Mouse (Mus musculus) adrenal gland, adult 2 months (tissue): Measurements from ENCODE around the gene Slc15a5. TPM values are rescaled to one million over a fixed set of nuclear protein-coding genes. Genes with fewer than 3 reads are reported as not detected.

ENCODE experiments used
- DNase-seq: peaks from one replicate; pipeline ENCODE4 v3.0.0; 2021
- polyA plus RNA-seq: library from polyadenylated mRNA; depleted of rRNA; stranded (reverse); fragments of >200 nt; gene quantifications from 2 replicates; pipeline ENCODE4 v1.2.3, GENCODE M21; 2012
- total RNA-seq, 2 experiments: library from RNA; stranded (reverse); gene quantifications; 2 replicates each; pipeline ENCODE4 v1.2.3; 2021

The Slc15a5 gene
- total and polyA plus RNA-seq, 3 experiments = 0.62 to 4.6 (median 0.94) TPM

DNA sequence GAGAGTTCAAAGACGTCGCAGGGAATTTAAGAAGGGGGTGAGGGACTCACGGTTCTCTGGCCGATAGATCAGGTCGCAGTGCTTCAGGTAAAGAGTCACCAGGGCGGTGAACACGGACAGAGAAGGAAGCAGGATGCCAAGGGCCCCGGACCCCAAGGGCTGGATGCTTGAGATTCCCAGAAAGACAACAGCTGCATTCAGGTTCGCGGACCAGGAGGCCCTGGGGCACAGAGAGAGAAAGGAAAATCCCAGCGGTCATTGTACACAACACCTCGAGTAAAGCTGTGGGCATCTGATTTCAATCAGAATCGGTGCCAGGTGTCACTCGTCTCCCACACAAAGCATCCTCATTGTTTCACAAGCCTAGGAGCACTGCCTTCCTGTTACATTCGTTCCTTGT, 24.1 kb downstream of the Slc15a5 start:
- DNase-seq = no peak

DNA sequence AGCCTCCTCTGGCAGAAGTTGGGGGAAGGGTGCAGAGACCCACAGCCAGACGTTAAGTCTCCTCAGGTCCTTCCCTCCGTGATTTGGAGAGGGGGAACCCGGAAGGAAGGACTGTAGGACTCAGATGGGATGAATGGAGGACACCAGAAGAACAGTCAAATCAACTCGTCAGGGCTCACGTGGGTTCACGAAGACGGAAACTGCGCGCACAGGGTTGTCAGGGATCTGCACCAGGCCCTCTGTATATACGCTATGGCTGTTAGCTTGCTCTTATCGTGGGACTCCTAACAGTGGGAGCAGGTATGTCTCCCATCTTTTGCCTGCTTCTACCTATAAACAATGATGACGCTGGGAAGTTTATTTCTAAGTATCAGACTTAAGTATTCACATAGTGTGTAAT, 24.8 kb downstream of the Slc15a5 start:
- no peak for DNase-seq

DNA sequence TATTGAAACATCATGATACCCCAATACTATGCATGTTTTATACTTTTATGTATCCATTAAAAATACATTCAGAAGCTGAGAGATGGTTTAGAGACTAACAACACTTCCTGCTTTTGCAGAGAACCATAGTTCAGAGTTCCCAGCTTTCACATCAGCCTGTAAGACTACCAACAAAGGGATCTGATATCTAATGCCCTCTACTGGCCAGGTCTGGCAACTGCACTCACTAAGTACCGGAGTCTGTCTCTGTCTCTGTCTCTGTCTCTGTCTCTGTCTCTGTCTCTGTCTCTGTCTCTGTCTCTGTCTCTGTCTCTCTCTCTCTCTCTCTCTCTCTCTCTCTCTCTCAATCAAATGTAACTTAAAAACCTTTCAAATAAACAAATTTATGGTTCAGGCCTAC, 25.6 kb downstream of the Slc15a5 start:
- peak; percentile 13 for DNase-seq

DNA sequence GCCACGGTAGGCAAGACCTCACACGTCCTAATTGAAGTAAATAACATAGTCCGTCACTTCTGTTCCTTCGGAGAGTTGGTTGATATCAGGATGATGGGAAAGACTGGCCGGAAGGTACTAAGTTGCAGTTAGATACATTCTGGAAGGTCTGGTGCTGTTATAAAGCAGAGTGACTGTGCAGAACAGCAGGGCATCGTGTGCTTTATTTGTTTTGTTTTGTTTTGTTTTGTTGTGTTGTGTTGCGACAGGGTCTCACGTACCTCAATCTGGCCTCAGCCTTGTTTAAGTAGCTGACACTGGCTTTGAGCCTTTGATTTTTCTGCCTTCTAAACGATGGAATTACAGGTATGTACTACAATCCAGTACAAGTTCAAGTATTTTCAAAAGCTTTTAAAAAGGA, 26.0 kb downstream of the Slc15a5 start:
- no peak for DNase-seq

DNA sequence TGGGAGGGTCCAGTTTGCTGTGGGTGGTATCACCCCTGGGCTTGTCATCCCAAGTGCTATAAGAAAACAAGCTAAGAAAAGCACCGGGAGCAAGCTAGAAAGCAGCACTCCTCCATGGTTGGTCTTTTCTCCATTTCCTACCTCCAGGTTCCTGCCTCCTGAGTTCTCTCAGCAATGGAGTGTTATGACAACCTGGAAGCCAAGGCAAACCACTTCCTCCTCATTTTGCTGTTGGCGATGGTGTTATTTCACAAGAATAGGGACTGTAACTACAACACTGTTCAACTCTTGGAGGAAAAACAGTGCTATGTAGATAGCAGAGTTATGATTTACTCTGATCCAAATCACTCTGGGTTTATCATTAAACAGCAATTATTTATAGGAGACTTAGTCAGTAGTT, 34.4 kb downstream of the Slc15a5 start:
- no peak for DNase-seq

DNA sequence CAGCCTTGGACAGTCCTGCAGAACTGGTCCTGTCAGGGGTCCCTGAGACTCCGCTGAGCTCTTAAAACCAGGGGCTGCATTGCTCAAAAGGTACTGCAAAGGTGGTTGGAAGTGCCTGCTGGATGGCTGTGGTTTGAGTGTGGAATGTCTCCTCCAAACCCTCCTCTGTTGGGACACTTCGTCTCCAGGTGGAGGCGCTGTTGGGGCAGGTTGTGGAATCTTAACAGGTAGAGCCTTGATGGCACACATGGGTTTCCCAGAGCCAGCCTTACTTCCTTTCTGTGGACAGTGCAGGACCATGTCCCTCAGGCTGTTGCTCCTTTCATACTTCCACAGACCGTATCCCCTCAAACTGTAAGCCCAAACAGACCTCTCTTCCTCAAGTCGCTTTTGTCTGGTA, 36.8 kb downstream of the Slc15a5 start:
- no peak for DNase-seq

DNA sequence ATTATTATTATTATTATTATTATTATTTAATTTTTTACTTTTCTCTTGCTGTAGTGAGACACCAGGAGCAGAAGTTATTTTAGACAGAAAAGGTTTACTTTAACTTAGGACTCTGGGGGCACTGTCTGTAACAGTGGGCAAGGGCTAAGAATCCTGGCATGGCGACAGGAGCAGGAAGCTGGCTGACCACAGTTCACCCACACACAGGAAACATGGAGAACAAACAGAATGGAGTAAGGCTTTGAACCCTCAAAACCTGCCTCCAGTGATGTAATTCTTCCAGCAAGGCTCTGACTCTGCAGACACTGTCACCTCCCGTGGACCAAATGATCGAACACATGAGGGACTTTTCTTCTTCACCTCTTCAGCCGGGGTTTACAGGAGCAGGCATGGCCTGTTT, 37.9 kb downstream of the Slc15a5 start:
- no peak for DNase-seq

DNA sequence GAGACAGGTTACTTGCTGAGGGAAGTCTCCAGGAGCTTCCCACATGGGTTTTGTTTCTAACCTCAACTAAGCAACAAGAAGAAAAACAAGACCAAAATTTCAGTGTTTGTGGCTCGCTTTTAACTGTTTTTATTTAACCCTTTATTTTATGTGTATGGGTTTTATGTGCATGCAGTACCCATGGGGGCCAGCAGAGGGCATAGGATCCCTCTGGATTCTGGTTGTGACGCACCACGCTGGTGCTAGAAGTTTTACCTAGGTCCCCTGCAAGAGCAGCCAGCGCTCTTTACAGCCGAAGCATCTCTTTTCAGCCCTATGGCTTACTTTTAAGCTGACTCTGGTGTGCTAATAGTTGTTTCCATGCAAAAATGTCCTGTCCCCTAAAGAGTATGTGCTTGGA, 42.1 kb downstream of the Slc15a5 start:
- DNase-seq = no peak

DNA sequence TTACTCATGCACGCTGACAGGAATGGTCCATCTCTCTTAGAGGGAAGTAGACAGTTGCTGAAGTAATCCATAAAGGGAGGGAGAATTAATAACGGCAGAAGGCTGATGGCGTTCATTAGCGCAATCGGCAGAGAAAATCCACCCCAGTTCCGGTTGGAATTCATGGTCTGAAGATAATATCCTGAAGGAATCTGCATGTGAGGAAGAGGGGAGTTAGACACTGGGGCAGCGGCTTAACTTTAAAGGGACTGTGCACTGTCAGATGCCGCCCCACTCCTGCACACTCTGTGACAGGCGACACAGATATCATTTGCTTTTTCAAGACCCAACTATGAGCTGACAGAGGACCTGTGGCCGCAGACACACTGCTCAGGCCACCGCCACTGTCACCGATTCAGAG, 42.8 kb downstream of the Slc15a5 start:
- no peak for DNase-seq

DNA sequence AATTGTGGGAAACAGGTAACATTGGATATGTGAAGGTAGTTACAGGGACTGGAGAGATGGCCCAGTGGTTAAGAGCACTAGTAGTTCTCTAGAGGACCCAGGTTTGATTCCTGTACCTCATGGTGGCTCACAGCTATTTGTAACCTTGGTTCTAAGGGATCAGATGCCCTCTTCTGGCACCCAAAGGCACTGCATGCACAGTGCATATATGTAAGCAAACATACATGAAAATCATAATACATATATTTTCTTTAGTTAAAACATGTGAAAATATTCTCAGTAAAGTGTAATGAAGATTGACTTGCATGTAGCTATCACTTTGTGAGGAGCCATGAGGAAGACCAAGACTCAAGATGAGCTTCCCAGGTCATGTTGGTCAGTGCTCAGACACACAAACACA, 62.8 kb downstream of the Slc15a5 start:
- no peak for DNase-seq

DNA sequence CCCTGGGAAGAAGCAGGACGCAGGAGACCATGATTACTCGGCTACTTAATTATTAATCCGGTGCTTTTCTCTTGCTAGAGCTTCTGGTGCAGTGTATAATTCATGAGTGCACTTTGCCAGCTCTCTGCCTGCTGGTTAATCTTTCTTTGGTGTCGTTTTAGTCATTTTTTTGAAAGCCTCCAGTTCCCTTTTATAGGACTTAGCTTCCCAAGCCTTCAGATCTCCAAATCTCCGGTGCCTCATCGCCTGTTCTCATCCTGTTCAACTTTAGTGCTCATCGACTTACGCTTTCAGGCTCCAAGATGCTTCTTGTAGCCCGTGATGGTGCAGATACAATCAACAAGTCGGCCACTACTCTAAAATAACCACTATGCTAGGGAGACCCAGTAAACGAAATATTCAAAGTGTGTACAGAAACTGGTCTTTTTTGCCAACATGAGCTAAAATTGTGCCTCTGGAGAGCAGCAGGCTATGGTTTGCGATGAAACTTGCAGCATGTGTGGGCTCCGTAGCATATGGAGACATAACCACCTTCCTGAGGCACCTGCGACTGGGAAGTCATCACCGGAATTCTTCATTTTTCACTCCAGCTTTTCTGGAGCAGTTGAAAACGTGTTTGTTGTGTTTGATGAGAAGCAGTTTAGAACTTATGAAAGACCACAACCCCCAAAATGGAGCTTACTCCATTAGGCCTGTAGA, 64.6 kb downstream of the Slc15a5 start:
- no peak for DNase-seq

DNA sequence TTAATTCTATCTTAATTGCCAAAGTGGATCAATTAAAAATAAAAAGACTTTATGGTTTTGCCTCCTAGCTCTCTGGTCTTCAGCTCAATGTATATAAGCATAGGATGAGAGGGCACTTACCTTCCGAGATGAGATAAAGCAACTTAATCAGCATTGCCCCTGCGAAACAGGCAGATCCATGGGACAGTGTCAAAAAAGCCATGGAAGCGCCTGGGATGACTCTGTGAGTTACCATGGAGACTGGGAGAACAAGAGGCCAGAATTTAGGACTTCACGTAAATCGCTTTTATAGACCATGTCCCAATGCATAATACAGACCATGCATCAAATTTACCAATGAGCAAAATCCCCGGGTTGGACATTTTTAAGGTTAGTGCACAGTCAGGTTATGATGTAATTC, 67.8 kb downstream of the Slc15a5 start:
- DNase-seq = no peak

DNA sequence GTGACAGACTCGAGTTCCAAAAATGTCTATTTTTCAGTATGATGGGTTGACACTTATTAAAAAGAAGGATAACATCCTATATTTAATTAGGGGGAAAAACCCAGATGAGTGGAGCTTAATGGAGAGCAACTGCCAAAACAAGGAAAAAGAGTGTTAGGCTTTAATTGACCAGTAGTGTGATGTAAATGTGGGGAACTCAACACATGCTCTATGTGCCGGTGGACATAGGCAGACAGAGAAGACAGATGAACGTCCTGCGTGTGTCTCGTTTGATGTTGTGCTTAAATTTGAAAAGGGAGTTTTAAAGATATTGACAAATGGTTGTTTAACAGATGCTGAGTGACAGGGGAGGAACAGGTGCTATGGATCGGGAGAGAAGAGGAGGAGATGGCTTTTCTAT, 72.0 kb downstream of the Slc15a5 start:
- DNase-seq = no peak

DNA sequence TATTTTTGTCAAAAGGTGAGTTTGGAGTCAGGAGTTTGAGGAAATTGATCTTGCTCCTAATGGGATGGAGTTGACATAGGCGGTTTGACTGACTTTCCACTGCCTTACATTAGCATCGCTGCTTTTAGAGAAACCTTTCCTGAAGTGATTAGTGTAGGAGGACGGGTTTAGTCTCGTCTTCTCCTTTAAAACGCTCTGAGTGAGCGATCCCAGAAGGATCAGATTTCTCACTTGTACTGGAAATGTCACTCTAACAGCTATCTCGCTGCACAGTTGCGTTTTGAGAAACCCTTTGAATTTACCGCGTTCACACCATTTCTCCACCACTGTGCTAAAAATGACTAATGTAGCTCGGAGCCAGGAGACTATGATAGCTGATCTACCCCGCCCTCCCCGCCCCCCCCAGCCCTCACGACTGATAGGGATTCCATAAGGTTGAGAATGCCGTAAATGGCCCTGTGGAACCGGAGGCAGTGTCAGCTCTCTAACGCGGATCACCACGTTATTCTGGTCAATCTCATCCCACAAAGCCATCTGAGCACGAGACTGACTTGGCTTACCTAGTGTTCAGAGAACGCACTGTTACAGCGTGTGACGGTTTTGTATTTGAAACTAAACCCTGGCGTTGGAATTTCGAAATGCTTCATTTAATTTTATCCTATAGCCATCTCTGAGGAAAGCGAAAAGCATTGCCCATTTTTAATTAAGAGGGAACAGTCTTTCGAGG, 73.0 kb downstream of the Slc15a5 start:
- no peak for DNase-seq

DNA sequence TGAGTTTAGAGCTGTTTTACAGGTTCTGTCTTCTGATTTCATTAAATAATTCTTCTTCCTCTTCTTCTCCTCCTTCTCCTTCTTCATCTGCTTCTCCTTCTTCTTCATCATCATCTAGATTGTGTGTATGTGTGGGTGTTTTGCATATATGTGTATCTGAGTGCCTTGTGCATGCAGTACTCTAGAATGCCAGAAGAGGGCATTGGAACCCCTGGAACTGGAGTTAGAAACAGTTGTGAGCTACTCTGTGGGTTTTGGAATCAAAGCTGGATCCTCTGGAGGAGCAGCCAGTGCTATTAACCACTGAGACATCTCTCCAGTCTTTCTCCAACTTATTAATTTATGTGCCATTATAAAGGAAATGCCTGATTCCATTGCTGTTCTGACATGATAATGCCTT, 89.9 kb downstream of the Slc15a5 start:
- DNase-seq = peak; percentile 3

DNA sequence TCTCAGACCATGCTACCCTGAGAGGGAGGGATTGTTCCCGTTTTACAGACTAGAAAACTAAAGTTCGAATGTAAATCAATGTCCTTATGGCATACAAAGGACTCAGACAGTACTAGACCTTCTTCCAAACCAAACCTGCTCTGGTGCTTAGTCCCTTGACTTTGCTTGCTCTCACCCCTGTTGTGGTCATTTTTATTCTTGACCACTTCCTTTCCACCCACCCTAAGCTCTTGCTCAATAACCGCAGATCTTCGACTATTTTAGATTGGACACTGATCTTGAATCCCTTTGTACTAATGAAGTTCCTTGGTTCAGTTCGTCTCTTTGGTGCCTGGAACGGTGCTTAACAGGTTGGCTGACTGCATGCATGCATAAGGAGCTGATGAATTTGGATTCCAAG, 94.5 kb downstream of the Slc15a5 start:
- no peak for DNase-seq

DNA sequence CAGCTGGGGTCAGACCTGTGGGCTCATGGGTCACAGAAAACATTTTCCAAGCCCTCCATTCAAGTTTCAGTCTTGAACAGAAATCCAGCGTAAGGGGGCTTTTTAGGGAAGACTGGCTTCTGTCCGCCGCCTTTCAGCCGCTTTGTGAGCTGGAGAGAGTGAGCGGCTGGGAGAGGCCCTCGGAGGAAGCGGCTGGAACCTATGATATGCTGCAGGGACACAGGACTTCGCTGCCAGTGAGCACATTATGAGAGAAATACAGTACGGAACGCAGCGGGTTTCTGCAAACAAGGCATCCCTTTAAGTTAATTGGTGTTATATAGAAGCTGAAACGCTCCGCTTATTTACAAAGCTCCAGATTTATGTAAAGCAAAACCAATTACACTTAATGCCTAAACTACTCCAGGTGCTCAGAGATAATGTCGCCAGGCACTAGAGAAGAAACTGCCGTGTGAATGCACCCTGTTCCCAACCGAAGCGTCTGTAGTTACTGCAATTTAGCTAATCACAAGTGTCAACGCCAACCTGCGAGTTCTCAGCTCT, 97.5 kb downstream of the Slc15a5 start:
- DNase-seq = no peak

DNA sequence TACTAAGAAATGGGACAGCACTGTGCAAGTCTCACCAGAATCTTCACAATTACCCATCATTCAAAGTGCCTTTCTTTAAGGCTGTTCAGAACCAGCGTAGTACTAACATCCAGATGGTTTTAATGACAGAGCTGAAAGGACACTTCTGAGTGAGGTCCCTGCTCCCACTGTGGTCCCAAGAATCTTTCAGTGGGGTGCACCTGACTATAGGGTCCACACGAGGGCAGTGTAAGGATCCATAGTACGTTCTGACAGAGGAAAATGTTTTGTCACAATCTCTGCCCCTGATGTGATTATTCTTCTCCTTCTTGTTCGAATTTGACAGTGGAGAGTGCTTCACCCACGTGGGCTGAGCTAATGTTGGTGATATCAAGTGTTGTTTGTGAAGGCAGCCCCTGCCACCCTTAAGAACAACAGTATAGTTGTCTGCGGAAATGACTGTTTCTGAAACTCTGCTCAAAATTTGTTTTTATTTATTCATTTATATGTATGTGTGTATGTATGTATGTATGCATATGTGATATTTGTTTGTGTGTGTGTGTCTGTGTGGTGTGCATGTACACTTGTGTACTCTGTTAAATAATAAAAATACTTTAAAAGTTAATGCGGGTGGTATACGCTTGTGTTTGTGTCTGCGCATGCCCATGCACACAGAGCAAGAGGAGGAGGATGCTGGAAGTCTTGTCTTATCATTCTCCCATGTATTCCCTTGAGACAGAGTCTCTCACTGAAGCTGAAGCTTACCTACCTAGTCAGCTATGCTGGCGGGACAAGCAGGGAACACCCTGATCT, 98.6 kb downstream of the Slc15a5 start:
- no peak for DNase-seq

DNA sequence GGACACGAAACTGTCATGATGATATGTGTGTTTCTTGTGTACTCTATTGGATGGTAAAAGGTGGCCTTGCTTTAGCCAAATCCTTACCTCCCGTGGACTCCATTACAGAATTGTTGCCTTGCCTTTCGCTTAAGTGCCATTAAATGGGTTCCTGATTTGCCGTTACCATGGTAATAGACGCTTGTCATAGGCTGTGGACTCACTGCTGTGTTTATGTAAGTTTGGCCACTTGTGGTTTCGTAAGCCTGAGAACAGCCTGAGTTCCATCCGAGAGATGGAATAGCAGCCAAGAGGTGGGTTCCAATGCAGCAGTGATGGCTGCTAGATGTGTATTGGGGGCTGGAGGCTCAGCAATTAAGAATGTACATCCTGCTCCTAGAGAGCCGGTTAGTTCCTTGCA, 99.3 kb downstream of the Slc15a5 start:
- no peak for DNase-seq

DNA sequence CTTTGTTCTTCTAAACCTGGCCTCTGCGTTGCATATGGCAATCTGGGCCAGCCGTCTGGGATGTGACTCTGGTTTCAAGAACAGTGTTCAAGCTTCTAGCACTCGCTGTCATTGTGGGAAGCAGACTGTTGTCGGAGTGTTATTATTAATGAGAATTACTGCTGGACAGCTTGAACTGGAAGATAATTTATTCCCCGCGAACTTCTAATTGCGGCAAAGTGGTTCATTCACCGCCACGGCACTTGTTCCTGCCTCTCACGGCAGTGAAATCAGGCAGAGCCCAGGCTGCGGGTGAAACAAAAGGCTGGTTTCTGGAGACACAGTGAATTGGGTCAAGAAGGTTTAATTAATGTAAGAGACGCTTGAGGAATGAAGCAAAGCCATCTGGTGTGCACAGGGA, 99.9 kb downstream of the Slc15a5 start:
- no peak for DNase-seq

DNA sequence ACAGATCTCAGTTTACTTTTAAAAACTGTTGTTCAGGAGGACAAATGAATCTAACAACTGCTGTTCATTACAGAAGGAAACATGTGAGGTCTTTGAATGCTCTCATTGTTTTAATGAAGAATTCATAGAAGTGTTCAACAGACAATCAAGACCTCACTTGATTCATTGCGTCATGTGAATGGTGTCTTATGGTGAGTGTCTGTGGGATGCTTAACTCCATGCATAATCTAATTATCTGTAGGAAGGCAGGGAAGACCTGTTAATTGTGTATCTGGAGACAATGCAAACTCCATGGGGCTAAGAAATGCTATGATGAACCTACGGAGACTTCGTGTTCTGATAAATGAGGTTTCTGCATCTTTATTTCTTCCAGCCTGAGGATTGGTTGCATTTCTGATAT, 103.7 kb downstream of the Slc15a5 start:
- no peak for DNase-seq

DNA sequence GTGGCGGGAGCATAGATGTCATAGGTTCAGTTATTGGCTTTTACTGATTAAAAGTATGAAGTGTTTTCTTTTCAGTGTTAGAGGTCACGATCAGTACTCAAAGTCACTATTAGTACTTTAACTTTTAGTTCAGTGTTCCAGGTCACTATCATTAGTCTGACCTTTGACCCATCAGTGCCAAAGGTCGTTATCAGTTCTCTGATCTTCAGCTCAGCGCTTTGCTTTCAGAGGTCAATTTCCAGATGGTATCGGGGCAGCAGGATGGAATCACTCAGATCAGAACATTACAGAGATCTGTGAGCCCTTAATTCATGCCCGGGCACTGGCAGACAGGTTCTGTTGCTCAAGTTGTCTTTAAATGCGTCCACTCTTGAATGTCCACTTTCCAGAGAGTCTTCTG, 116.0 kb downstream of the Slc15a5 start:
- DNase-seq = no peak

DNA sequence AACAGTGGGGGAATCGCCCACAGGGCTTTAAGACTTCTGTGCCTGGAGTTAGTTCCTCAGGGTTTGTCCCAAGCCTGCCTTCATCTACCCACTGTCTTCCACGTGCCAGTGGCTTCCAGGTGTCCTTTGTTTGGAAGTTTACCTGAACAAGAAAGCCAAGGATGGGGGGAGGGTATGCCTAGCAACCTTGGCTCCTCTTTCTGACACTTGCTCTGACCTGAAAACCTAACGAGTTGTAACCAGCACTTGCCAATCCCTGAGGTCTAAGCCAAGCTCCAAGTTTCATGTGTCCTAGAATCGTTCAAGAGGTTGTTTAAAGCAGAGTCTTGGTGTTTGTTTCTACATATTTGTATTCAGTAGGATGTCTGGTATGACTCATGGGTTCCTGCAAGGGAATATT, 116.9 kb downstream of the Slc15a5 start:
- DNase-seq = no peak
